Mouse (Mus musculus): ENCODE measurements around the gene F2rl1.

DNA sequence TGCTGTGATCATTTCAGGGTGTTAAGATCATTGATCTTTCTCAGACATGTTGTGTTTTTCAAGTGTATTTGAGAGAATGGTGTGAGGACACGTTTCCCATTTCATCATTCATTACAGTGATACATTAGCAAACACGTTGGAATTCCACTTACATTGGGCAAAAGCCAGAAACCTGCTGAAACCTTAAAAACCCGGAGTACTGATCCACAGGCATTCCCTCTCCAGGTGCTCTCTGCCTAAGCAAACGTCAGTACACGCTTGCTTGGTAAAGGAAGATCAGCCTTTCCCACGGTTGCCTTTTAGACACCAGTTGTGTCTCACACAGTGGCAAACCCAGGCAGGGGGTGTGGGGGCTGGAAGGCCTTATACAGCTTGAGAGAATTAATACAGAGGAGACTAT is 21.2 kb upstream of the F2rl1 start:
- TF ChIP-seq CTCF (IDR thresholded peaks at IDR 0.05; ENCODE audit: control insufficient read depth, insufficient read depth, insufficient replicate concordance, low read depth, low read length) = no peak
- TF ChIP-seq POLR2A (IDR thresholded peaks at IDR 0.05; ENCODE audit: control insufficient read depth, low read depth, low read length) = no peak

Data from testis, adult 2 months (tissue).